Mouse (Mus musculus): ENCODE results near the gene Adamts12.

Adamts12 gene

GRCm38 (mm10) chr15:11297960-11298359, 233.4 kb downstream of the Adamts12 start:
- DNase-seq, result no peak

DNA sequence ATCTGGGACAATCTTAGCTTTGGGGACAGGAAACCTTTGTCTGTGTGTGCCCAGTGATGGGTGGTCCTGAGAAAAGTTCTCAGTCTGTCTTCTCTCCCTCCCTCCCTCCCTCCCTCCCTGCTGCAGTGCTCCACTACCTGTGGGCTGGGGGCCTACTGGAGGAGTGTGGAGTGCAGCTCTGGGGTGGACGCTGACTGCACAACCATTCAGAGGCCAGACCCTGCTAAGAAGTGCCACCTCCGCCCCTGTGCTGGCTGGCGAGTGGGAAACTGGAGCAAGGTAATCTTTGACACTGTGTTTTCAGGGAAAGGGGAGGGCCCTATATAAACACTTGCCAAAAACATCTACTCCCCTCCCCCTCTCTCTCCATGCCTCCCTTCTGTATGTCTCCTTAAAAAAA, 252.5 kb downstream of the Adamts12 start:
- DNase-seq, result no peak

DNA sequence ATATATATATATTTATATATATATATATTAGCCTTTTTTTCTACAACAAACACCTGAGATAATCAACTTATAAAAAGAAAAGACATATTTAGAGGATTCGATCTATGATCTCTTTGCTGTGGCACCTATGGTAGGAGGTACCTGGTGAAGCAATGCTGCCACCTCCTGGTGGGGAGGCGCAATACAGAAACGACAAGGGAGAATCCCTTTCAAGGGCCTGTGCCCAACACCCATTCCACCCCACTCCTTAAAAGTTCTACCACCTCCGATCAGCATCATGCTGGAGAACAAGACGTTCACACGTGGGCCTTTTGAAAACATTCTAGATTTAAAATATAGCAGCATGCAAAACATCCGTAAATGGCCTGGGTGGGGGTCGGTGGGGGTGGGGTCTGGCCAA, 255.9 kb downstream of the Adamts12 start:
- peak; percentile 18 to 19 for DNase-seq

DNA sequence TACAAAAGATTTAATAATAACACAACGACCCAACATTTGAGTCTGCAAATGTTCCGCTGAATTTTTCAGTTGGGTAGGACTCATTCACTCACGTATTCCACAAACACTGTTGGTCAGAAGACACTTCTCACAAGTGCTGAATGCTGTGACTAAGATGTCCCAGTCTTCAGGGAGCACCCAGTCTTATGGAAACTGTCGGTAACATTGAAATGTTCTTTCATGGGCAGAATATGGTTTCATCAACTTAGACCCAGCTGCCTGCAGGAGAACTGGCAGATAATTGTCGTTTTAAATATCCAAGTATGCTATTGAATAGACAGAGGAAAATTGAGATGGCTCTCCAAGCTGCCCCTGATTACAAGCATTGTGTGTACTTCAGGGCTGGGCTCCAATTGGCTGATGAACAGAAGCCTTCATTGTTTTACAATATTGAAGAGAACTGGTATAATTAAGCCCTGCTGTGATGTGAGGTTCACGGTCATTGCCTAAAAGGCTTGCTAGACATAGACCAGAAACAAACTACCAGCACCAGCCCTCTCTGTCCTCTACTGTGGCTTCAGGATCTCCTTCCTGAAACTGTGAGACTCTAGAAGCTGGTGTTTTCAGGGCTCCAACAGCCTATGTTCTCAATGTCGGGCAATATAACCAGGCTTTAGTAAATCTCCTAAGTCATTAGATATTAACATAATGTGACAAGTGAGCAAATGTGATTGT, 275.0 kb downstream of the Adamts12 start:
- DNase-seq, result no peak

DNA sequence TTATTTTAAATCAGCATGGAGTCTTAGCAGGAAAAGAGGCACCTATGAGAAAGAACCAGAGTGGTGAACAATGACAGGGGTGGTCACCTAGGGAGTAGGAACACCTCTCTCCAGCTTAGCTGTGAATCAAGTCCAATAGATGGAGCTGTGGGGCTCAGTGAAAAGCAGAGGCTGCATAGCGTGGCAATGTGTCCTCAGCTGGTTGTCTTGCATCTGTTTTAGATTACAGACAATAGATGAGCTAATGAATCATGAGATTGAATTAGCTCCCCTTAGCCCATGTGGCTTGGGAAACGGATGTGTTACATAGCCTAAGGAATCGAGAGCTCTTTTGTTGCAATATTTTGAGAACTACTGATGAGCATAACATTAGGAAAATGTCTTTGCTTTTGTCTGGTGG, 291.3 kb downstream of the Adamts12 start:
- no peak for DNase-seq

DNA sequence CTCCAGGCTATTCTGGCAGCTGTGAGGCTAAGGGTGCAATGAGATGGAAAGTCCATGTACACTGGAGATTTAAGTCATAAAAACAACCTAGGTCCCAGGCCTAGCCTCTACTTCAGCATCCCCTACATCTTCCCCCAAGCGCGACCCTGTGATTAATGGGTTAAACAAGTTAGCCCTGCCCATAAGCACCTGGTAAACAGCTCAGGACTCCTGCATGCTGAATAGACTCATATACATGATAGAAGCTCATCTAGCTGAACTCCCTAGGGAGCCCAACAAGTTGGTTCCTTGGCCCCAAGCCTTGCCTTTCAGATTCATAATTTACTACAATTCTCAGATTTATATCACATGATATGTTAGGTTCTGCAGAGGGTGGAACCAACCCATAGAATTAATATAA, 292.9 kb downstream of the Adamts12 start:
- DNase-seq, result no peak

- DNase-seq, result no peak
These were observed 296.3 kb downstream of the Adamts12 start for GRCm38 (mm10) chr15:11360888-11361287.

DNA sequence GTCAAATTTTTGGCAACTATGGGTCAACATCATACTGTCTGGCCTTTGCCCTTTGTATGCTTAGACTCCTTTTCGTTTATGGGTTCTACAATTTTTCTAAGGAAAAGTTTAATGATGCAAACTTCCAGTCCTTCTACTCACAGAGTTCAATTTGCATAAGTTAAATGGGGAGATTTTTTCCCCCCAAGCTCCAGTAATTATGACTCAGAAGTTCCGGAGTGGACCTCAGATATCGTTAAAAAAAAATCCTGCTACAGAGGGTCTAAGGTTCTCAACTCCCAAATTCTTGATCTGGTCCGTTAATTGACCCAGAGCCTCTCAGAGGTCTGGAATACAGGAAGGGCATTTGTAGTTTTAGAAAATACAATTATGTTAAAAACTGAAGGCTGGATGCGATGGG, 297.2 kb downstream of the Adamts12 start:
- no peak for DNase-seq

DNA sequence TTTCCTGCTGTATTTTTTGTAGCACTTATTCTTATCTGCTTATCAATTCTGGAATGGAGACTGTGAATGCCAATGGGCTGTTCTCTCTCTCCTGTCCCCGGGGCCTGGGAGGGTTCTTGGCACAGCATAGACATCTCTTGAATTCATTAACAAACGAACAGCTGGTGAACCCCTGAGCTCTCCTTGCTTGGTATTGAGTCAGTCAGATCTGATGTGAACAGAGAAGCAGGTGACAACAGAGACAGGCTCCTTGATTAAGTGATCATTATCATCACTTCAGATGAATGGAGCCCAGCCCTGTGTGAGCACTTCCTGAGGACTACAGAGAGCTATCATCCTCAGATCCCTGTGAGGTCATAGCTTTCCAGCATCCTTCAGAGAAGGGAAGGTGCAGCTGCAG, 299.5 kb downstream of the Adamts12 start:
- DNase-seq, result no peak

- no peak for DNase-seq
These were observed 300.2 kb downstream of the Adamts12 start for GRCm38 (mm10) chr15:11364795-11365194.

DNA sequence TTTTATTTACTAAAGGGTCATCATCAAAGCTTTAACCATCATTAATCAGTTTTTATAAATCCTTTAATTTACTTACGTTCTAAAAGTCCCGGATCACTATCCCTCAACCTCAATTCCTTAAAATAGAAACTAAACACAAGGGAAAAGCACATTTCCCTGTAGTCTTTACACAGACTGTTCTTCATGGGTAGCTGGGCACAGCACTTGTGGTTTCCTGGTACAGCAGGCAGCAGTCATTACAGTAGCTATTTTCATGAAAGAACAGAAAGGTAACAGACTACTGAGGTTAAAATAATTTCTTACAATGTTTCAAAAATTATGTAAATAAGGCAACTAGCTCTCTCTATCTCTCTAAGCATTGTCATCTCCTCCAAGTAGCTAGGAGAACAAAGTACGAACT, 305.0 kb downstream of the Adamts12 start:
- no peak for DNase-seq

GRCm38 (mm10) chr15:11370477-11371085, 306.0 kb downstream of the Adamts12 start:
- no peak for DNase-seq

DNA sequence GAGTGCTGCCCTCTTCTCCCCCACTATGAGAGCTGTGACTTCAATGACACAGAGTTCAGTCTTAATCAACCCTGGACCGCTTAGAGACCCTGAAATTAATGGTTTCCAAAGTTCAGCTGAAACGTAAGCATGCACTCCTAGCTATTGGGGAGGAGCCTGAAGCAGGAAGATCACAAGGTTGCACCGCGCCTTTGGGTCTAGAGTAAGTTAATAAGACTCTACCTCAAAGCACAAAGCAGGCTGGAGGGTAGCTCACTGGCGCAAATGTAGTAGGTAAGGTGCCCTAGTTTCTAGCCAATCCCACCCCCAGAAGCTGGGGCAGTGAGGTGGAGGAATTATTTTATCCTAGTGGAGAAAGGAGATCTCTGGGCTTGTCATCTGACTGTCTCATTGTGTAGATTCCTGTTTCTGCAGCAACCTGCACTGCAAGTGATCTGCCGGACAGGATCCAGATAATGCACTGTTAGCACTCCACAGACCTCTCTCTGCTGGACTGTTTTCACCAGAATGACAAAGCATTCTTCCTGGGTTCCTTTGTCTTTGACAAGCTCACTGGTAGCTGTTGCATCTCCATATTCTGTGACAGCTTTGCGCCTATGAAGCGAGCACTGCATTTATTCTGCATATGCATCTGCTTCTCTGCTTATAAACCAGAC, 315.0 kb downstream of the Adamts12 start:
- no peak for DNase-seq

DNA sequence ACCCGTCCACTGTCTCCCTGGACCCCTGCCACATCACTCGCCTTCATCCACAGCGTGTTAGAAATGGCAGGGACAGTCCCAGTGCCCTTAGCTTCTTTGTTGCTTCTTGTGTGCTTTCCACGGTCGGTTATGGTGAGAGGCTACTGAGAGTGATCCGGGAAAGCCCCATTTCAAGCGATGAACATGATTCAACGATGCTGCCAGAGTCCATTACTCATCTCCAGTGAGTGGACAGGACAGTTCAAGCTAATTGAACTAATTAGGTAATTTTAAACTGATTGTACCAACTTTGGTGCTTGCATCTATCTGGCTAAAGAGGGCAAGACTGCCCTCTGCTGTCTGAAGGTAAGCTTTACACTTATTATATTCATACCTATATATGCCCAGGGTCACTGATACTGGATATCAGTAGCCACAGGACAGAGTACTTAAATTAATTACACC, 315.5 kb downstream of the Adamts12 start:
- DNase-seq, result no peak

DNA sequence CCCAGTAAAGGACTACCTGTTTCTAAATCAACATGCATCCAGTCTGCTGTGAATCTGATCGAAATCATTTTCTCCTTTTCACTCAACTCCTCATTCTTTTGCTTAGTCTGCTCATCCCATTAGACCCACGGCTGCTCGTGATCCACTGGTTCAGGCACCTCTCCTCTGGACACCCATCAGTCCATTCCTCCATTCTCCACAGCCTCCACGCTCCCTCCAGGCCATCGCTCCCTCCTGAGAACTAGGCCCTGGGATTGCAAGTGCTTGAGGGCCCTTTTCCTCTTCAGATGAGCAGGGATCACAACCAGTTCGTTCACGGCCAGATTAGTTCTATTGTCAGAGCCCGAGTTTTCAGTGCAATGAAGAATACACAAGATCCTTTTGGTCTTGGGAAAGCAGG, 316.0 kb downstream of the Adamts12 start:
- no peak for DNase-seq

- no peak for DNase-seq
These were observed 318.0 kb downstream of the Adamts12 start for GRCm38 (mm10) chr15:11382585-11382984.

DNA sequence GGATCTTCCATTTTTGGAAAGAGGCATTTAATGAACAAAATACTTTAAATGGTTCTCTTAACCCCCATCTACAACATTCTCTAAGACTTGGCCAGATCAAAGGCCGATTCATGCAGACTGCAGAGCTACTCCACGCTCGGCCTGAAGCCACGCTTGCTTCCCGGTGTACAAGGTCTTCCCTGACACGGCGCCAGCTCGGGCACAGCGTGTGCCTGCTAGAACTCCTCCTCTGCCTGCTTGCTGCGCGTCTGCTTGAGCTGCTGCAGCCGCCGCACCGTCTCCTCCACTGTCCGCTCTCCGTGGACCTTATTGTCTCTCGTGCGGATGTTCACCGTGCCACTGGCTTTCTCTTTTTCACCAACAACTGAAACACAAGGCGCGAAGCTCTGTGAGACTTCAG, 319.2 kb downstream of the Adamts12 start:
- DNase-seq, result no peak

GRCm38 (mm10) chr15:11392903-11393302, 328.3 kb downstream of the Adamts12 start:
- DNase-seq, result no peak

- no peak for DNase-seq
These were observed 331.8 kb downstream of the Adamts12 start for GRCm38 (mm10) chr15:11396421-11396820.
